Mouse (Mus musculus): ENCODE results near the gene Trim47. TPM values are rescaled to one million over a fixed set of nuclear protein-coding genes. Genes with fewer than 3 reads are reported as not detected.
A peak's percentile ranks its signal among the peaks of the same experiment; 100 is the strongest.

Gene Trim47
- polyA plus RNA-seq, 1 experiment from 2014 or later: 31.2 TPM

DNA sequence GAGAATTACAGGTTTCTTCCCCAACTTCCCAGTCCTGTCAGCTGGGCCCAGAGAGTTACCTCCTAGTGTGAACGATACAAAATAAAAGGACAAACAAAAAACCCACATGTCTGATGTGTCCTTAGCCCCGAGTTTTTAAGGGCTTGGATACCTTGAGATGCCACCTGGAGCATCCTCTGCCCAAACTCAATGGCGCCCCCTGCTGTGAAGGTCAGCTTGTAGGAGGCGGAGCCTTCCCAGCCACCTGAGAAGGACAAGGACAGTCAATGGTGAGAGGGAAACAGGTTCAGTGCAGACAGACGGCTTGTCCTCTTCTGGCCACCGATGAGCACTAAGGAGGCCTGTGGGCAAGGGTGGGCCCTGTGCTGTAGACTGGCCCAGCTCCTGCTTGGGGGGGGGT is 45.9 kb downstream of the Trim47 start:
- ATAC-seq (ENCODE audit: low FRiP score, low TSS enrichment): no peak
- Histone ChIP-seq H3K9me3 (ENCODE audit: low read length) (no peaks in the 10 kb centered on the region), H3K9ac (replicated peaks; ENCODE audit: low read length) (no peak overlapping the region), H3K4me2 (replicated peaks; ENCODE audit: low read depth, low read length) (no peak overlapping the region), H3K4me3 (ENCODE audit: low read length) (no peak overlapping the region), H3K36me3 (ENCODE audit: insufficient read depth, low read length) (peaks cover 39% of the 10 kb centered on the region), H3K27me3 (ENCODE audit: insufficient read depth, low read length) (no peaks in the 10 kb centered on the region), H3K27ac (ENCODE audit: low read length) (no peak overlapping the region), H3K4me1 (ENCODE audit: insufficient read depth, low read length) (peaks cover 27% of the 10 kb centered on the region)
- 73% methylated on average over 6 of the region's 6 CpGs for WGBS

DNA sequence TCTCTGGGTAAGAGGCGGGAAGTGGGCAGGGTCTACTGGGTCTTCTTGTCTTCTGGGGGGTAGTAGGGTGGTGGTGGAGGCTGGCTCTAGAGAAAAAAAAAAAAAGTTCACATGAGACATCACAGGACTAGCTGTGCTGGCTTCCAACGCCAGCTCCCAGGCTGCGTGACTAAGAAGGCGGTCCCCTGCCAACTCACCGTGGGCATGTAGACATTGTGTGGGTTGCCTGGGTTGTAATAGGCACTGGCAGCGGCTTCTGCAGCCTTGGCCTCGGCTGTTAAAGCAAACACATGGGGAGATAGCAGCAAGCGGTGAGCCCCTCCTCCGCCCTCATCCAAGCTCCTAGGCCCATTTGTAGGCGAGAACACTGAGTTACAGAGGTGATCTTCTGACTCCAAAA is 47.5 kb downstream of the Trim47 start:
- no peak overlapping the region for H3K27ac ChIP-seq (ENCODE audit: low read length)
- peaks cover 20% of the 10 kb centered on the region for H3K4me1 ChIP-seq (ENCODE audit: insufficient read depth, low read length)
- H3K27me3 ChIP-seq (ENCODE audit: insufficient read depth, low read length): no peaks in the 10 kb centered on the region
- peaks cover 39% of the 10 kb centered on the region for H3K36me3 ChIP-seq (ENCODE audit: insufficient read depth, low read length)
- H3K4me2 ChIP-seq (replicated peaks; ENCODE audit: low read depth, low read length): no peak overlapping the region
- no peaks in the 10 kb centered on the region for H3K9me3 ChIP-seq (ENCODE audit: low read length)
- WGBS: 80% methylated on average over 10 of the region's 10 CpGs
- no peak for ATAC-seq (ENCODE audit: low FRiP score, low TSS enrichment)
- H3K9ac ChIP-seq (replicated peaks; ENCODE audit: low read length): no peak overlapping the region
- no peak overlapping the region for H3K4me3 ChIP-seq (ENCODE audit: low read length)

DNA sequence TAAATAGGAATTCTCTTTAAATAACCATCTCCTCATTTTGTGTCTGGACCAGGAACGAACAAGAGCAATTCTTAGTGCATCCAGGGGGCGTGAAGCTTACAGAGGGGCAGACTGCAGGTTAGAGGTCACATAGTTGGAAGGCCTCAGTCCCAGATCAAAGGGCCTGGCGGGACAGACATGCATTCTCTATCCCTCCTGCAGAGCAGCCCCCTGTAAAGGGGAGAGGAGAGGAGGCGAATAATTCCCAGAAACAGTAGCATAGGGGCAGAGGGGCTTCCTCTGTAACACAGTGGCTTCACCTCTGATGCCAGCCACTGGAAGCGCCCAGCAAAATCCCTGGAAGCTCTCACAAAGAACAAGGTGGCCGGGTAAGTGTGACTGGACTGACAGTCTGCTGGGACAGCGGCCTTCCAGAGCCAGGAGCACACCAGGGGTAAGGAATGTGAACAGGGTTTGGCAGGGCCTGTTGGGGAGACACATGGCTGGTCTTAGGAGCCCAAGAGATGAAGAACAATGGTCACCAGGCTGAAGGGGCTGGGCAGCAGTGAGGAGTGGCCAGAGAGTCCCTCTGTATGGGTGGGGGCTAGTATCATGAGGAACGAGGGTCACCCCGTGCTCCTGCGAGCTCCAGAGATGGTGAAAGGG is 48.2 kb downstream of the Trim47 start:
- Histone ChIP-seq H3K4me3 (ENCODE audit: low read length) (no peak overlapping the region), H3K9ac (replicated peaks; ENCODE audit: low read length) (no peak overlapping the region), H3K4me1 (ENCODE audit: insufficient read depth, low read length) (peaks cover 20% of the 10 kb centered on the region), H3K4me2 (replicated peaks; ENCODE audit: low read depth, low read length) (no peak overlapping the region), H3K9me3 (ENCODE audit: low read length) (no peaks in the 10 kb centered on the region), H3K27me3 (ENCODE audit: insufficient read depth, low read length) (no peaks in the 10 kb centered on the region), H3K27ac (ENCODE audit: low read length) (0 out of 2 replicates have a peak overlapping the region, but pooled peaks have one; percentile 39), H3K36me3 (ENCODE audit: insufficient read depth, low read length) (peaks cover 38% of the 10 kb centered on the region)
- ATAC-seq (ENCODE audit: low FRiP score, low TSS enrichment): no peak
- WGBS: 43% methylated on average over 10 of the region's 10 CpGs

- Histone ChIP-seq H3K4me3 (ENCODE audit: low read length) (peak overlapping the region; percentile 32), H3K9ac (replicated peaks; ENCODE audit: low read length) (peak overlapping the region; percentile 55; the same call in 1 of the 2 replicates)
- peak; percentile 21; the same call in 1 of the 2 replicates for ATAC-seq (ENCODE audit: low FRiP score, low TSS enrichment)
Observed at GRCm38 (mm10) chr11:116078221-116078620, 48.8 kb downstream of the Trim47 start.

DNA sequence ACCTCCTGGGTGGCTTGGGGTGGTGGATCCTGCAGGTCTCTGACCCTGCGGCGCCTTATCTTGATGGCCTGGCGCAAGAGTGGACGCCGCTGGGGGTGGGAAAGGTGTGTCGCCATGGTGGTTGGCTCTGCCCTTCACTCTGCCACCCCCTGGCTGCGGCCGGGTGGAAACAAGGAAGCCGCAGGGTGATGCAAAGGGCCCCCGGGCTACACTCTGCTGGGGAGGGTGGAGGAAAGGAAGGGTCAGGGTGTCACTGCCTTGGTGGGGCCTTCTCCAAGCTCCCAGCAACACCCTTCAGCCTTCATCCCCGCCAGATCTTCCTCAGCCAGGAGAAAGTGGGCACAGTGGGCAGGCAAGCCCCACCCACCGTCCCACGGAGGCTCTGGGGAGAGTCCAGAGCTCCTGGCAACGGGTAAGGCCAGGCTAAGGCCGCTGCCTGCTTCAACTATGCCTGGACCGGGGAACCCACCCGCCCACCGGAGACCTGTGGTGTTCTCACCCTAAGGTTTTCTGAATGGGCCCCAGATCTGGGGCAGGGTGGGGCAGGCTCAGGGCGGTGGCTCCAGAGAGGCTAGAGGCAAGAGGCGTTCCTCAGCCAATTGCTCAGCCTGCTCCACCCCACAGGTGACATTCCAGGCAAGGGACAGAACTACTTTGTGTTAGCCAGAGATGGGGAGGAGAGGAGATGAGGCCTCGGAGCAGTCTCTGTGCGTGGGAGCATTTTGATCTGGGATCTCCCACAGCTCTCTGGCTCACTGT is 49.4 kb downstream of the Trim47 start, which contains the start of gene Unc13d:
TSS of gene Unc13d (minus strand) at position 516 of the 759 bp plus-strand sequence.
- ATAC-seq (ENCODE audit: low FRiP score, low TSS enrichment): 0 out of 2 replicates have a peak, but pooled peaks have one; percentile 32
- Histone ChIP-seq H3K36me3 (ENCODE audit: insufficient read depth, low read length) (peaks cover 29% of the 10 kb centered on the region), H3K27me3 (ENCODE audit: insufficient read depth, low read length) (no peaks in the 10 kb centered on the region), H3K9ac (replicated peaks; ENCODE audit: low read length) (peak within 1 kb of the TSS; percentile 55; the same call in 1 of the 2 replicates), H3K4me3 (ENCODE audit: low read length) (peak within 1 kb of the TSS; percentile 32), H3K4me2 (replicated peaks; ENCODE audit: low read depth, low read length) (peak within 1 kb of the TSS; percentile 52), H3K9me3 (ENCODE audit: low read length) (no peaks in the 10 kb centered on the region), H3K4me1 (ENCODE audit: insufficient read depth, low read length) (peaks cover 20% of the 10 kb centered on the region), H3K27ac (ENCODE audit: low read length) (peak within 1 kb of the TSS; percentile 51; the same call in 1 of the 2 replicates)
- WGBS: 56% methylated on average over 22 of the region's 22 CpGs

More at GRCm38 (mm10) chr11:116078221-116078620, 48.8 kb downstream of the Trim47 start:
- peak overlapping the region; percentile 52 for H3K4me2 ChIP-seq (replicated peaks; ENCODE audit: low read depth, low read length)
- WGBS: 9% methylated on average over 16 of the region's 16 CpGs
- peak overlapping the region; percentile 51; the same call in 1 of the 2 replicates for H3K27ac ChIP-seq (ENCODE audit: low read length)
- H3K36me3 ChIP-seq (ENCODE audit: insufficient read depth, low read length): peaks cover 32% of the 10 kb centered on the region
- H3K4me1 ChIP-seq (ENCODE audit: insufficient read depth, low read length): peaks cover 20% of the 10 kb centered on the region
- H3K9me3 ChIP-seq (ENCODE audit: low read length): no peaks in the 10 kb centered on the region
- no peaks in the 10 kb centered on the region for H3K27me3 ChIP-seq (ENCODE audit: insufficient read depth, low read length)

- Histone ChIP-seq H3K36me3 (ENCODE audit: insufficient read depth, low read length) (peaks cover 21% of the 10 kb centered on the region), H3K27ac (ENCODE audit: low read length) (no peak overlapping the region), H3K4me1 (ENCODE audit: insufficient read depth, low read length) (peaks cover 20% of the 10 kb centered on the region), H3K4me2 (replicated peaks; ENCODE audit: low read depth, low read length) (no peak overlapping the region), H3K4me3 (ENCODE audit: low read length) (no peak overlapping the region), H3K9ac (replicated peaks; ENCODE audit: low read length) (no peak overlapping the region), H3K27me3 (ENCODE audit: insufficient read depth, low read length) (no peaks in the 10 kb centered on the region), H3K9me3 (ENCODE audit: low read length) (no peaks in the 10 kb centered on the region)
- 89% methylated on average over 7 of the region's 7 CpGs for WGBS
- ATAC-seq (ENCODE audit: low FRiP score, low TSS enrichment): no peak
Observed at GRCm38 (mm10) chr11:116076836-116077235, 50.2 kb downstream of the Trim47 start.

DNA sequence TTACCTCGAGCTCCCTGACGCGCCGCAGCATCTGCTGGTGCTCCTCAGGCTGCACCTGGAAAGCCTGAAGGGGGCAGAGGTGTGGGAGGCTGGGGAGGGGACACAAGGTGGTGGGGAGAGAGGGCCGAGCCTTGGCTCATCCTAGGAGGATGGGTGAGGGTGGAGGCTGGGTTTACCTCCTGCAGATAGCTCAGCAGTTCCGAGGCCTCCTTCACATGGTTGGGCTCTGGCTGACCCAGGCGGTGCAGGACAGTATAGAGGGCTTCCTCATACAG is 50.8 kb downstream of the Trim47 start:
- Histone ChIP-seq H3K36me3 (ENCODE audit: insufficient read depth, low read length) (peaks cover 19% of the 10 kb centered on the region), H3K27ac (ENCODE audit: low read length) (no peak overlapping the region), H3K4me1 (ENCODE audit: insufficient read depth, low read length) (peaks cover 20% of the 10 kb centered on the region), H3K9ac (replicated peaks; ENCODE audit: low read length) (no peak overlapping the region), H3K4me3 (ENCODE audit: low read length) (no peak overlapping the region), H3K27me3 (ENCODE audit: insufficient read depth, low read length) (no peaks in the 10 kb centered on the region), H3K4me2 (replicated peaks; ENCODE audit: low read depth, low read length) (no peak overlapping the region), H3K9me3 (ENCODE audit: low read length) (no peaks in the 10 kb centered on the region)
- WGBS: 74% methylated on average over 7 of the region's 7 CpGs
- ATAC-seq (ENCODE audit: low FRiP score, low TSS enrichment): no peak

- WGBS: 56% methylated on average over 20 of the region's 20 CpGs
- no peak overlapping the region for H3K4me3 ChIP-seq (ENCODE audit: low read length)
- H3K4me2 ChIP-seq (replicated peaks; ENCODE audit: low read depth, low read length): no peak overlapping the region
- no peak for ATAC-seq (ENCODE audit: low FRiP score, low TSS enrichment)
- H3K9me3 ChIP-seq (ENCODE audit: low read length): no peaks in the 10 kb centered on the region
- H3K4me1 ChIP-seq (ENCODE audit: insufficient read depth, low read length): peaks cover 20% of the 10 kb centered on the region
- no peak overlapping the region for H3K27ac ChIP-seq (ENCODE audit: low read length)
- no peaks in the 10 kb centered on the region for H3K27me3 ChIP-seq (ENCODE audit: insufficient read depth, low read length)
- H3K9ac ChIP-seq (replicated peaks; ENCODE audit: low read length): no peak overlapping the region
- peaks cover 15% of the 10 kb centered on the region for H3K36me3 ChIP-seq (ENCODE audit: insufficient read depth, low read length)
Observed at GRCm38 (mm10) chr11:116075539-116076265, 51.3 kb downstream of the Trim47 start.

GRCm38 (mm10) chr11:116074436-116074991 is 52.5 kb downstream of the Trim47 start:
- peaks cover 20% of the 10 kb centered on the region for H3K4me1 ChIP-seq (ENCODE audit: insufficient read depth, low read length)
- H3K4me3 ChIP-seq (ENCODE audit: low read length): no peak overlapping the region
- no peak for ATAC-seq (ENCODE audit: low FRiP score, low TSS enrichment)
- no peak overlapping the region for H3K9ac ChIP-seq (replicated peaks; ENCODE audit: low read length)
- no peak overlapping the region for H3K27ac ChIP-seq (ENCODE audit: low read length)
- WGBS: 44% methylated on average over 7 of the region's 7 CpGs
- H3K27me3 ChIP-seq (ENCODE audit: insufficient read depth, low read length): no peaks in the 10 kb centered on the region
- no peak overlapping the region for H3K4me2 ChIP-seq (replicated peaks; ENCODE audit: low read depth, low read length)
- H3K9me3 ChIP-seq (ENCODE audit: low read length): no peaks in the 10 kb centered on the region
- peaks cover 8% of the 10 kb centered on the region for H3K36me3 ChIP-seq (ENCODE audit: insufficient read depth, low read length)

All from kidney, embryonic 16.5 days (tissue).